Mouse (Mus musculus) kidney, postnatal 10 days (tissue): Measurements from ENCODE around the gene Fam174a.
A peak's percentile ranks its signal among the peaks of the same experiment; 100 is the strongest.

Experiments used
- DNase-seq: peaks from one replicate; pipeline ENCODE4 v3.0.0; 2021; ENCODE audit warnings: mixed read lengths

Fam174a gene

DNA sequence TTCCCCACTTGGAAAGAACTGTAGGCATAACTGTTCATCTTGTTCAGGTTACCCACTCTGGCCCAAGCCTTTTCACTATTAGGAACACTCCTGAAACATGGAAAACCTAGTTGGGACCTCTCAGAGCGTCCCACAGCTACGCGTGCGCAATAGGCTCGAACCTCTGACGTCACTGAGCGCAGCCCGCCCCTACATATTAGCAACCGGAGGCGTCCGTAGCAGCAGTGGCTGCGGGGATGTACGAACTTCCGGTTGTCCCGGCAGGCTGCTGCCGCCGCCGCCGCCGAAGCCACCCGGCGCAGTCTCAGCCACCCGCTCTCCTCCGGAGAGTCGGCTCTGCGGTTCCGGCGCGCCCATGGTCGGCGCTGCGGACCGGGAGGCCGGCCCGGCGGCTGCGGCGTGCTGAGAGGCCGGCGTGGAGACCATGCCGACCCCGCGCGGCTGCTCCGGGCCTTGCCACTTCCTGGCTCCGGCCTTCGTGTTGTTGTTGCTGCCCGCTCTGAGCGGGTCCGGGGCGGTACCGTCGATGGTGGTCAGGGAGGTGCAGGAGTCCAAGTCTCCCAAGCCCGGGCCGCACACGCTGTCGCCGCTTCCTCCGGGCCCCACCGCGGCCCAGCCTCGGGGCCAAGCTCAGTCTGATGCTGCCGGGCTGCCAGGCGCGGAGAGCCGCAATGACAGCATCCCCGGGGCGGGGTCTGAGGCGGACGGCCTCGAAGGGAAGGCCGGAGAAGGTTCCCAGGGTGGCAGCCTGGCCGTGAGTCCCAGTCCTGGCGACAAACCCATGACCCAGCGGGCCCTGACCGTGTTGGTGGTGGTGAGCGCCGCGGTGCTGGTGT is at the start of gene Fam174a:
TSS of gene Fam174a (plus strand) at position 231 of the 836 bp plus-strand sequence.
- peak; percentile 97 for DNase-seq

GRCm38 (mm10) chr1:95263843-95264242 is 49.6 kb upstream of the Fam174a start:
- DNase-seq, result no peak

GRCm38 (mm10) chr1:95267950-95268724 is 45.3 kb upstream of the Fam174a start:
- peak; percentile 11 for DNase-seq

DNA sequence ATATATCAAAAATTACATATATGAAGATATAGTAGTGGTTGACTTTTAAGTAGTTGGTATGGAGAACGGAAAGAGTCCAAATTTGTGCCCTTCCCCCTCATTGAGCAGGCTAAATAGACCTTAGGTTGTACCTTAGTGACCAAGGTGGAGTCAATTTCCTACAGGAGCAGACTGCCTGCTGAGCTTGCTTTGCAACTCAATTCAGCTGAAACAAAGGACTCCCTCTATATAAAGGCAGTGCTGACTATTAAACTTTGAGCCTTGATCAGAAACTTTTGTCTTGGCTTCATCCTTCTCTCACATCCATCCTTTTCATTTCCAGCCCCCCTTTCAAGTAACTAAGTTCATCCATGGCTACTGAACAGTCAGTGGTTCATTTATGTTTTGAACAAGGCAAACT is 40.1 kb upstream of the Fam174a start:
- no peak for DNase-seq

GRCm38 (mm10) chr1:95308324-95308723 is 5.1 kb upstream of the Fam174a start:
- no peak for DNase-seq

GRCm38 (mm10) chr1:95314229-95314555 is 769 bp downstream of the Fam174a start:
- no peak for DNase-seq

DNA sequence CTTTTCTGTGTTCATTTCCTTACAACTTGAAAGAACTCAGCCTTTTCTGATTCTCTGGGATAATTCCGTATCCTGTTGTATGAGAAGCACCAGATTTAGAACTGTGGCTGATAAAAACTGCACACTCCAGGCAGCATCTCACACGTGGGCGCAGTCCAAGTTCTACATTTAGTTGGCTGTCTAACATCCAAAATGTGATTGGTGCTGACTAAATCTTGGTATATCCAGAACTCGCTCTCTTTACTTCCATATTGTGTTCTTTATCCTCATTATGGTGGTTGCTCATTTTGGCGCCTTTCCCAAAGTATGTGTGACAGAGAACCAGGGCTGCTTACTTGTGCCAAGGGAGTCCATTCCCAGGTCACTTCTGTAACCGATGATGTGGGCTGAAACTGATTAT is 2.6 kb downstream of the Fam174a start:
- no peak for DNase-seq

DNA sequence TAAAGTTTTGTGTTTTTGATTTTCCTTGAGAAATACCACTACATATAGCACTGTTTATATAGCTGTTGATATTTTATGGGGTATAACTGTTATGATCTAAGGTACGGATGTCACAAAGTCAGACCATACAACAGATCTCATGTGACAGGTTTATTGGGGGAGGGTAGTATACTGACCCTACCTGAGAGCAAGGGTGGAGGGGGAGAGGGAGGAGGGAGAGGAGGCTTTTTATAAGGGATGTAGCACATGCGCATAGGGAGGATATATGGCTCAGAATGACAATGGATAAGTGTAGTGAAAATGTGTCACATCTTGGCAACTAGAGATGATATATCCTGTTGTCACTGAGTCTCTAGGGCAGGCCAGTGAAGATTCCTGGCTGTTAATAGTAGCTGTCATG is 8.8 kb downstream of the Fam174a start:
- no peak for DNase-seq

DNA sequence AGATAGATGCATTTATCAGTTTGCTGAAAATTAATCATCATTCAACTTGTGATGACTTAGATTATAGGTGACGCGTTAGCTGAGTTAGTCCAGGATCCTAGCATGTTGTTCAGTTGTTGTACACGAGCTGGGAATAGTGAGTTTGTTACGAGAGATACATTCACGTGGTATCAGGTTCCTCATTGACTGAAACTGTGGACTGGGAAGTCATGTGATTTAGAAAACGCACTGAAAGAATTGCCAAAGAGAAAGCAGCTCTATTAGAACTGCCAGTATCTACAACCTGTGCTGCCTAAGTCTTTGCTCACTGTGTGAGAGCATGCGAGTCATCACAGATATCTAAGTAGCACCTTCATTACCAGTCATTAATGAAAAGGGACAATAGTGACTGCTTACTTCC is 9.6 kb downstream of the Fam174a start:
- no peak for DNase-seq

- no peak for DNase-seq
Measured at GRCm38 (mm10) chr1:95326856-95327255, 13.4 kb downstream of the Fam174a start.

DNA sequence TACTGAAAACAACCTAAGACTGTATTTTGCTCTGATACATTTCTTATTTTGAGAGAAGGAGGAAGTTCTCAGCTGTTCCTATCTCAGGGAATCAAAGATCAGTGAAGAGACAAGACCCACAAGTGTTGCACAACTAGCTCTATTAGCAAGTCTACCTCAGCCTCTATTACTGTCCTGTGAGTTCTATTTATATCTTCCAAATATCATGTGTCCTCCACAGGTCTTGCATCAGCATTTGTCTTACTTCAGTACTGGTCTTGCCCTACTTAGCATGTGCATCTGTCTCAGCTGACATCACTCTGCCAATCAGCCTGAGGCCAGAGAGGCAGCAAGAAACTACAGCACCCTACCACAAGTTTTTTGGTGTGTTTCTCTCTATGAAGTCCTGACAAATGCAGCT is 26.2 kb downstream of the Fam174a start:
- DNase-seq, result no peak

DNA sequence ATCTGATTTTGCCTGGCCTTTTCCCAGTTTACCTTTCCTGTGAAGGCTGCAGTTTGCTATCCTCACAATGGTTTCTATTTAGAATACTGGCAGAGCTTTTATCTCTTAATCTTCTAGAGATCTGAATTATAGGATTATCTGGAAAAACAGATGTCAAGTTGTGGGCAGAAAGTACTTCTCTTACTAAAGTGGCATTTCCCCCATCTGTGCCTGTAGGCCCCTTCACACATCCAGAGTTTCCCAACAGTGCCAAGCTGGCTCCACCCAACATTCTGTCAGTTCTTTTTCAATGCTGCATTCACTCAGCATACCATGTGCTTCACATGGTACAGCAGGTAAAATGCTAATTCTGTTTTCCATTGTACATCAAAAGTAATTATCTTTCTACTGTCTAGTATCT is 28.8 kb downstream of the Fam174a start:
- no peak for DNase-seq

GRCm38 (mm10) chr1:95343585-95344485 is 30.4 kb downstream of the Fam174a start:
- no peak for DNase-seq

DNA sequence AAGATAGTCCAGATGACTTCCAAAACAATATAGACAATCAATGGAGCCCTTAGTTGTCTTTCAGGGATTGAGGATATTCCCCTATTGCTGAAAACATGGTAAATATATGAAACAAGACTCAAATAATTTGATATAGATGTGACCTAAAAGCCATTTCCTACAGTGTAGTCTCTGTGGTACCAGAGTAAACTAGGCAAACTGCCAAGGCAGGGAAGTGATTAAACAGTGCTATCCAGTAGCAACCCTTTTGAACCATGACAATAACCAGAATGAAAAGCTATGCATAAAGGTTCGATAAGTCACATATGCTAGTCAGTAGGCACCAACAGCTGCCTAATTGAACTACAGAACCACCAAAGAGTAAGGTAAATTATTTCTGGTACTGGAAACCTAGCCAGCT is 40.7 kb downstream of the Fam174a start:
- DNase-seq, result no peak

DNA sequence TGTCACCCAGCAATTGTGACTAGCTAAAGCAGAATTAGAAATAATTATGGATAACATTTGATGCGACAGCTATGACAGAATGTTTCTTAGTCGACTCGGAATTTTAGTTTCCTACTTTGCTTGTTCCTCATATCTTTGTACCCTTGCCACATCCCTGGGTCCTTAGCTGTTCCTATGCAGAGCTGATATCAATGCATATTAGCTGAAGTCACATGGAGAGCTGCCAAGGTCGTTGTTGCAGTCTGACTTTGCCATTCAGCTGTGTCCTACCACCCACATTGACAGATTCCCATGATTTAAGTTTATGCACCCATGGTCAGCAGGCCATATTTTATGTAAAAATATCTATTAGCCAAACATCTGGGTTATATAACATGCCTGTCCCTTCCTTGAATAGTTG is 43.5 kb downstream of the Fam174a start:
- DNase-seq, result peak; percentile 40

- no peak for DNase-seq
Measured at GRCm38 (mm10) chr1:95363692-95364091, 50.3 kb downstream of the Fam174a start.

- DNase-seq, result no peak
Measured at GRCm38 (mm10) chr1:95366616-95367373, 53.4 kb downstream of the Fam174a start.

DNA sequence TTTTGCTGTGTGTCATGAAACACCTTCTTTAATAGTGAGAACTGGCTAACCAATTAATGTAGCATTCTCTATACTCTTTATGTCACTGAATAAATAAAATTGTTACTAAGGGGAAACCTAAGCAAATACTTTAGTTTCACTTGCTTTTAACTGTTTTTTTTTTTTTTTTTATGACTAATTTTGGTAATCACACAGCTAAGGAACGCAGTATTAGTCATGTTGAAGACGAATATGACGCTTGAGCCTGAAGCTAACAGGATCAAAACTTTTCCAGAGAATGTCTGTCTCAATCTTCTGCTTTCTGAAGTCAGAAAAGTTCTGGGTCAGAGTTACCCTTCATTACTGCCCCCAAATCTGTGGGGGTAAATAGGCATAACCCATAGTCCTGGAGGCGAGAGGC is 54.3 kb downstream of the Fam174a start:
- no peak for DNase-seq

DNA sequence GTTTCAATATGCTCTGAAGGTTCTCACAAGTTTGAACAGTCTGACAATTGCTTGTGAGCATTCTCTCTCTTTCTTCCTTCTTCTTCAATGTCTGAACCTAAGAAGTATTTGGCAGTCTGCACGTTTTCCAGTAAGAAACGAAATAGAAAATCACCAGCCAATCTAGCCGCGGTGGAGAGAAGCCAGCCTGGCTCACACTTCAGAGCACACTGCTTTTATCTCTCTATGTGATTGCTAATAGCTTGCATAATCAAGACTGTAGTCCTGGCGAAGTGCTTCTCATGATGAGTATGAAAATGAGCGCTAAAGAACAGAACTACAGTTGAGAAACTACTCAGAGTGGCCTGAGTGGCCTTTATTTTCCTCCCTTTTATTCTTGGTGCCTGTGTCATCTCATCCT is 62.0 kb downstream of the Fam174a start:
- no peak for DNase-seq

DNA sequence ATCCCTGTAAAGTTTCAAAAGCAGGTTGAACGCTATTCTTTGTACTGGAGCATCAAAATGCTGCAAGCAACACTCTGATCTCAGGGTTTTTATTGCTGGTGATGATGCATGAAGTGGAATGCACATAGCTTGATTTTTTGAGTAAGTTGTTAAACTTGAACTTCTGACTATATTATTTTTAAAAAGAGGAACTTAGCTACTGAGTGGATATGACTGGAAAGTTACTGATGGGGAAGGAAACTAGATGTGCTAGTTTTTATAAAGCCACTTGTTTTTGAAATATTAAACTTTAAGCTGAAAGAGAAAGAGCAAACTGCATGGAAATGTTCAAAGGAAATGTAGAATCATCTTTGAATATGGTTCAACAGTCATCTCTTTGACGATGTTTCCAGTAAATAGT is 67.6 kb downstream of the Fam174a start:
- DNase-seq, result no peak
